Mouse (Mus musculus) limb, embryonic 15.5 days (tissue): ENCODE measurements around the gene Pcyox1. TPM values are rescaled to one million over a fixed set of nuclear protein-coding genes. Genes with fewer than 3 reads are reported as not detected.
"Not testable (repeated sequence)": the region's sequence is repeated elsewhere in the genome, so short reads cannot be mapped to it uniquely, and the experiment has no call there.

ENCODE experiments used
- ATAC-seq: fragments of 200-750 bp; cut with Nextera tagmentation; 2 replicates; pipeline ENCODE4 v1.8.0; 2017; ENCODE audit warnings: low read depth, moderate TSS enrichment; ENCODE audit not compliant: insufficient number of reproducible peaks, low FRiP score, low TSS enrichment
- H3K27ac ChIP-seq: fragments of 300-500 bp; sonication (generic); 2 replicates; pipeline ENCODE4 v1.5.1; 2015; ENCODE audit warnings: moderate library complexity, mild to moderate bottlenecking, inconsistent platforms
- H3K27me3 ChIP-seq: fragments of 300-500 bp; sonication (generic); 2 replicates; pipeline ENCODE4 v1.6.1; 2015; ENCODE audit warnings: inconsistent platforms
- H3K36me3 ChIP-seq: fragments of 300-500 bp; sonication (generic); 2 replicates; pipeline ENCODE4 v1.6.1; 2015; ENCODE audit warnings: inconsistent platforms
- H3K4me1 ChIP-seq: fragments of 300-500 bp; sonication (generic); 2 replicates; pipeline ENCODE4 v1.6.1; 2015; ENCODE audit warnings: inconsistent platforms
- H3K4me2 ChIP-seq: fragments of 300-500 bp; sonication (generic); 2 replicates; pipeline ENCODE4 v1.6.1; 2015; ENCODE audit warnings: mild to moderate bottlenecking, inconsistent platforms
- H3K4me3 ChIP-seq: fragments of 300-500 bp; sonication (generic); 2 replicates; pipeline ENCODE4 v1.5.1; 2015; ENCODE audit warnings: mild to moderate bottlenecking, inconsistent platforms
- H3K9ac ChIP-seq: fragments of 300-500 bp; sonication (generic); 2 replicates; pipeline ENCODE4 v1.6.1; 2015; ENCODE audit warnings: inconsistent platforms
- H3K9me3 ChIP-seq: fragments of 300-500 bp; sonication (generic); 2 replicates; pipeline ENCODE4 v1.6.1; 2016; ENCODE audit warnings: inconsistent platforms
- WGBS: fragments of 180-500 bp; shearing (Covaris S2); methylation state at CpG from one replicate; pipeline ENCODE4 v1.1.7; 2015; 5-methylcytosine and 5-hydroxymethylcytosine counted together
- polyA plus RNA-seq: library from polyadenylated mRNA; unstranded; fragments of >200 nt; fragmentation: Nextera tagmentation; extraction: Ambion mirVana; gene quantifications from 2 replicates; pipeline ENCODE4 v1.2.1, GENCODE M21; 2015

The Pcyox1 gene
- polyA plus RNA-seq, 1 experiment from 2014 or later = 121 TPM

DNA sequence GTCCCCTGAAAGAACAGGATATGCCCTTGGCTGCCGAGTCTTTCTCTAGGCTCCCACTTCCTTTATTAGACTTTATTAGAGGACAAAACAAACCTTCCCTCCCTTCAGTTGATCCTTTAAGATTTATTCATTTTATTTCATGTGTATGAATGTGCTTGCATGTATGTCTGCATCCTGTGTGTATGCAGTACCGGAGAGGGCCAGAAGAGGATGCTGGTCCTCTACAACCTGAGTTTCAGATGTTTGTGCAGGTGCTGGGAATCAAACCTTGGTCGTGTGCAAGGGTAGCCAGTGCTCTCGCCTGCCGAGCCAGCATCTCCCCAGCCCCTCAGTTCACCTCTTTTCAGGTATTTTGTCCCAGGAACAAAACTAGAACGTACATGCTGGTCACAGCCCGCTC is 35.6 kb downstream of the Pcyox1 start:
- 84% methylated on average over 7 of the region's 7 CpGs for WGBS
- ATAC-seq = no peak
- Histone ChIP-seq H3K36me3 (no peaks in the 10 kb centered on the region), H3K9ac (no peak overlapping the region), H3K4me1 (peaks cover 9% of the 10 kb centered on the region), H3K4me2 (no peak overlapping the region), H3K9me3 (no peaks in the 10 kb centered on the region), H3K4me3 (no peak overlapping the region), H3K27me3 (no peaks in the 10 kb centered on the region), H3K27ac (no peak overlapping the region)

GRCm38 (mm10) chr6:86360691-86361090 is 36.3 kb downstream of the Pcyox1 start:
- Histone ChIP-seq H3K27me3 (no peaks in the 10 kb centered on the region), H3K36me3 (no peaks in the 10 kb centered on the region), H3K27ac (no peak overlapping the region), H3K9me3 (no peaks in the 10 kb centered on the region), H3K9ac (no peak overlapping the region), H3K4me2 (no peak overlapping the region), H3K4me1 (peaks cover 5% of the 10 kb centered on the region), H3K4me3 (no peak overlapping the region)
- 54% methylated on average over 7 of the region's 7 CpGs for WGBS
- ATAC-seq = no peak

- WGBS = 75% methylated on average over 9 of the region's 9 CpGs
- H3K27ac ChIP-seq = no peak overlapping the region
- no peak overlapping the region for H3K4me3 ChIP-seq
- no peaks in the 10 kb centered on the region for H3K27me3 ChIP-seq
- H3K4me2 ChIP-seq = no peak overlapping the region
- H3K9me3 ChIP-seq = no peaks in the 10 kb centered on the region
- no peaks in the 10 kb centered on the region for H3K4me1 ChIP-seq
- H3K9ac ChIP-seq = no peak overlapping the region
- H3K36me3 ChIP-seq = no peaks in the 10 kb centered on the region
- no peak for ATAC-seq
Measured at GRCm38 (mm10) chr6:86356956-86357355, 40.0 kb downstream of the Pcyox1 start.

DNA sequence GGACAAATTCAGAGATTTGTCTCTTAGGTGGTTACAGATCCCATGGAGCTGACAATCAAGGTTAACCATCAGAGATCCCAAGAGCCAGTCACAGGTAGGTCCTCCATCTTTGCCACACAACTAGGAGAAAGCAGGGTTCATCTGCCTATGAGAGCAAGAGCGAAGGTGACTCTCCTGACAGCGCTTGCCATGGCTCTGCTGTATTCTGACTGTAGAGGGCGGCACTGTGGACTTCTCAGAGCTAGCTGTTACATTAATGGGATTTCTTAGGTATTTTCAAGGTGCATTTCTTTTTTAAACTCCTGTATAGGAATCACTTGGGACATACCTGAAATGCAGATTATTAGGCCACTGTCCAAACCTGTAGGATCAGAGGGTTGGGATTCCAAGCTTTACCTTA is 42.0 kb downstream of the Pcyox1 start:
- WGBS = 64% methylated on average over 3 of the region's 3 CpGs
- Histone ChIP-seq H3K4me3 (no peak overlapping the region), H3K9me3 (no peaks in the 10 kb centered on the region)

DNA sequence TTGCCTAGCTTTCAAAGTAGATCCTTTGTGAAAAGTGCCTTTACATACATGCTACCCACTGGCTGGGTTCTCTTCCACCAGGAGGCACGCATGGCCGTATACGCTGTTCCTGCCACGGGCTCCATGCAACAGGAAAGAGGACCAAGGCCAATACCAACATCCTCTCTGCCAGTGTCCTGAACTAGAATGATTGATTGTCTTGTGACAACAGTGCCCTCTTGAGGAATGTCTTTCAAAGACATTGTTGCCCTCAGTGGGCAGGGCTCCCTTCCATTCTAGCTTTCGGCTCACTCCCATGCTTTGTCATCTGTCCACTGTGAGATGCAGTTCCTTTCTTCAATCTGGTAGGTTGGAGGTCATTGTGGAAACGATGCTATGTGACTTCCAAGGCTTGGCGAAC is 47.7 kb downstream of the Pcyox1 start:
- Histone ChIP-seq H3K4me3 (no peak overlapping the region), H3K9ac (no peak overlapping the region), H3K27ac (no peak overlapping the region), H3K36me3 (no peaks in the 10 kb centered on the region), H3K4me2 (no peak overlapping the region), H3K9me3 (no peaks in the 10 kb centered on the region), H3K4me1 (0 out of 2 replicates have a peak, but pooled peaks cover 2% of the 10 kb centered on the region), H3K27me3 (no peaks in the 10 kb centered on the region)
- ATAC-seq = no peak
- 54% methylated on average over 7 of the region's 7 CpGs for WGBS

More for the DNA sequence above, 42.0 kb downstream of the Pcyox1 start:
- no peaks in the 10 kb centered on the region for H3K27me3 ChIP-seq
- H3K9ac ChIP-seq = no peak overlapping the region
- no peak overlapping the region for H3K4me2 ChIP-seq
- no peak for ATAC-seq
- H3K36me3 ChIP-seq = no peaks in the 10 kb centered on the region
- no peaks in the 10 kb centered on the region for H3K4me1 ChIP-seq
- H3K27ac ChIP-seq = no peak overlapping the region

- Histone ChIP-seq H3K27me3 (no peaks in the 10 kb centered on the region), H3K36me3 (no peaks in the 10 kb centered on the region), H3K27ac (no peak overlapping the region), H3K4me2 (no peak overlapping the region), H3K9me3 (no peaks in the 10 kb centered on the region), H3K9ac (no peak overlapping the region), H3K4me1 (peaks cover 7% of the 10 kb centered on the region; the same call in 1 of the 2 replicates), H3K4me3 (no peak overlapping the region)
- WGBS = 47% methylated on average over 2 of the region's 2 CpGs
- no peak for ATAC-seq
Measured at GRCm38 (mm10) chr6:86346063-86346462, 50.9 kb downstream of the Pcyox1 start.

GRCm38 (mm10) chr6:86343656-86344055 is 53.3 kb downstream of the Pcyox1 start:
- no peak overlapping the region for H3K9ac ChIP-seq
- no peak overlapping the region for H3K27ac ChIP-seq
- H3K4me1 ChIP-seq = peaks cover 5% of the 10 kb centered on the region; the same call in 1 of the 2 replicates
- WGBS = 25% methylated on average over 7 of the region's 7 CpGs
- 0 out of 2 replicates have a peak overlapping the region, but pooled peaks have one; percentile 5 for H3K4me2 ChIP-seq
- H3K4me3 ChIP-seq = no peak overlapping the region
- no peaks in the 10 kb centered on the region for H3K36me3 ChIP-seq
- H3K27me3 ChIP-seq = no peaks in the 10 kb centered on the region
- ATAC-seq = no peak
- no peaks in the 10 kb centered on the region for H3K9me3 ChIP-seq

- H3K9me3 ChIP-seq, H3K4me3 ChIP-seq, H3K4me2 ChIP-seq, H3K9ac ChIP-seq, H3K36me3 ChIP-seq, H3K27me3 ChIP-seq, ATAC-seq, H3K27ac ChIP-seq, H3K4me1 ChIP-seq: not testable (repeated sequence)
- WGBS = 89% methylated on average over 4 of the region's 4 CpGs
Measured at GRCm38 (mm10) chr6:86336340-86336739, 60.6 kb downstream of the Pcyox1 start.

Other genes with a start within 250 kb of the Pcyox1 start
- gene Tgfa, start 201.9 kb downstream of the Pcyox1 start, polyA plus RNA-seq = 6.9 and 7.8 TPM in 2 replicates
- gene Fam136a, start 31.5 kb downstream of the Pcyox1 start, polyA plus RNA-seq = 110 and 122 TPM in 2 replicates
- gene Snrpg, start 25.9 kb downstream of the Pcyox1 start, polyA plus RNA-seq = 385 and 490 TPM in 2 replicates
- gene Tia1, start 7.1 kb upstream of the Pcyox1 start, polyA plus RNA-seq = 162 and 165 TPM in 2 replicates
- gene Gm44790, start 29.5 kb upstream of the Pcyox1 start, polyA plus RNA-seq = 0.42 TPM in 1 of 2 replicates, not detected in the other
- 22.9 and 24.5 TPM in 2 replicates for gene C87436, start 41.2 kb upstream of the Pcyox1 start, polyA plus RNA-seq
- gene Pcbp1, start 129.2 kb upstream of the Pcyox1 start, polyA plus RNA-seq = 456 and 462 TPM in 2 replicates
- gene Asprv1, start 231.0 kb upstream of the Pcyox1 start, polyA plus RNA-seq = 610 and 666 TPM in 2 replicates